Mouse (Mus musculus) Patski (cell line): ENCODE results near the gene Nav2. TPM values are rescaled to one million over a fixed set of nuclear protein-coding genes. Genes with fewer than 3 reads are reported as not detected.

Experiments
- ATAC-seq: fragments of 100-300 bp; one replicate; pipeline ENCODE4 v1.8.0; 2021
- CTCF ChIA-PET: fragments of 350-600 bp; sonication (Branson Sonifier 250); formaldehyde crosslinking; loops from one replicate; lab custom pipeline; 2022; ENCODE audit warnings: inconsistent platforms; lab: Charles Lee
- POLR2A ChIA-PET: fragments of 350-600 bp; sonication (Branson Sonifier 250); formaldehyde crosslinking; loops from one replicate; lab custom pipeline; 2022; ENCODE audit warnings: antibody characterized with exemption, inconsistent platforms; lab: Charles Lee
- DNase-seq: peaks from one replicate; pipeline ENCODE4 v3.0.0-alpha.2; 2011; ENCODE audit warnings: low read depth, low spot score
- H3K27me3 ChIP-seq: fragments of 371-371 bp; one replicate; pipeline ENCODE4 v1.5.1; 2021
- CTCF ChIP-seq: fragments of 100-300 bp; IDR thresholded peaks from one replicate; pipeline ENCODE4 v1.5.1; 2021
- in situ Hi-C: fragments of 300-500 bp; cut with MboI; formaldehyde crosslinking; loops from 3 replicates; pipeline ENCODE4 v1.11.1; 2018; ENCODE audit warnings: low pct_unique_long_range_greater_than_20kb, mixed read lengths
- polyA plus RNA-seq: library from polyadenylated mRNA; unstranded; gene quantifications from one replicate; pipeline ENCODE4 v1.2.3, GENCODE M21; 2021

Nav2 gene
- polyA plus RNA-seq, 1 experiment from 2014 or later, result 13.3 TPM

DNA sequence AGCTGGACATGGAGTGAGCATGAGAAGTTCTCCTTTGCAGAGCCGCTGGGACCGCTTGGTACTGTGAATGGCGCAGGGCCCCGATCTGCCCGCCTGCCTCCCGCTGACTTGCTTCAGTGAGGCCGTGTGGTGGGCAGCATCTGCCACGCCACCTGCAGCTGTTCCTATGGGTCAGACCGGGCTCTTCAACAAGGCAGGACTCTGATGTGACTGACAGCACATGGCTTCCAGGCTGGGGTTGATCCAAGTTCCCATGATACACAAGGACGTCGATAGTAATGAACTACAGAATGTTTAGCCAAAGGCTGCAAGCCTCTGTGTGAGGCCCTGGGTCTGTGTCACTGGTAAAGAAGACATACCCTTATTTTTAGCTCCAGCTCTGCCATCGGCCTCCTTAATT, 507.2 kb downstream of the Nav2 start:
- TF ChIP-seq CTCF, result no peak
- no peaks in the 10 kb centered on the region for H3K27me3 ChIP-seq
- no peak for ATAC-seq
- in situ Hi-C loops, result no loop called here
- CTCF ChIA-PET, result interaction anchor here (1.5 to 1.9 kb wide), 2 partner anchors 10 to 16 kb away, joined by 3 to 5 read pairs; no protein-coding TSS in a partner anchor
- DNase-seq, result no peak
- POLR2A ChIA-PET, result interaction anchor here (0.6 kb wide), 1 partner anchor 247 kb away, joined by 3 read pairs; no protein-coding TSS in a partner anchor

- H3K27me3 ChIP-seq, result no peaks in the 10 kb centered on the region
- in situ Hi-C loops, result no loop called here
- ATAC-seq, result no peak
- TF ChIP-seq CTCF, result no peak
- DNase-seq, result no peak
- ChIA-PET CTCF (no interaction called here), POLR2A (interaction anchor here (0.6 kb wide), 1 partner anchor 654 kb away, joined by 3 read pairs; no protein-coding TSS in a partner anchor)
Observed at GRCm38 (mm10) chr7:49418841-49419240, 510.3 kb downstream of the Nav2 start.

- in situ Hi-C loops, result loop anchor here (10.0 kb wide), 1 partner anchor 665 kb away; no protein-coding TSS in a partner anchor
- no peak for TF ChIP-seq CTCF
- ATAC-seq (no peak), DNase-seq (no peak)
- no peaks in the 10 kb centered on the region for H3K27me3 ChIP-seq
- CTCF ChIA-PET, result interaction anchor here (1.1 kb wide), 1 partner anchor 10 kb away, joined by 3 read pairs; no protein-coding TSS in a partner anchor
- POLR2A ChIA-PET, result no interaction called here
Observed at GRCm38 (mm10) chr7:49420139-49420802, 511.8 kb downstream of the Nav2 start.

DNA sequence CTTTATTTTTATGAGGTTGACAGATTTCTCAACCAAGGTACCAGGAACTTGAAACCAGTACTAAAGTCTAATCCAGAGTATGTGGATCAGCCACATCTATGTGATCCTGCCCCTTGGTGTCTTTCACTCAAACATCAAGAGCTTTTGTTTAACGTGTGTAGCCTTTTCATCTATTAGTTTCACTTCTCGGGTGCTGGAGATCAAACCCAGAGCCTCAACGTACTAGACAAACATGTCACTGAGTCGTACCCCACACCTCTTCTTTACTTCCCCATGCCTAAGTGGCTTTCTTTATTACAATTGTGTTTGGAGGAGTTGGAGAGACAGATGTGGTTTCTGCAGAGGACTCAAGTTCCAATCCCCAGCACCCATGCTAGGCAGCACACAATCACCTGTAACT, 512.7 kb downstream of the Nav2 start:
- CTCF ChIA-PET, result no interaction called here
- no peak for TF ChIP-seq CTCF
- no peaks in the 10 kb centered on the region for H3K27me3 ChIP-seq
- DNase-seq (no peak), ATAC-seq (no peak)
- in situ Hi-C loops, result loop anchor here (10.0 kb wide), 1 partner anchor 666 kb away; no protein-coding TSS in a partner anchor
- POLR2A ChIA-PET, result no interaction called here

DNA sequence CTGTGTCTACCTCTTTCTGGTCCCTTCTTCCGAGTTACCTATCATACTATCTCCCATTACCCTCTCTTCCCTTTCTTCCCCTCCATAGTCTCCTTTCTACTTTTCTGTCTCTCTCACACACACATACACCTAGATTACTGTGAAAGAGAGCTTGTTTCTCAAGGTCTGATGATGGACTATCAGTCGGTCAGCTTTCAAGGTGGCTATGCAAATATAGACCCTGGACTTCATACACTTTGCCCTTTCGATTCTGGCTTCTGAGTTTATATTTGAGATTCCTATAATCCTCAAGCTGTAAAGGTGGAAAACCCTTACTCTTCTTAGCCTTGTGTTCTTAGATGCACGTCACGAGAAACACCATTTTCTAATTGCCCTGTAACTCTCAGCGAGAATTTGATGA, 515.4 kb downstream of the Nav2 start:
- no peak for TF ChIP-seq CTCF
- ChIA-PET CTCF (interaction anchor here (0.6 to 3.8 kb wide), 7 partner anchors 10 to 297 kb away, joined by 3 to 28 read pairs (median 4); no protein-coding TSS in a partner anchor), POLR2A (no interaction called here)
- no peak for ATAC-seq
- in situ Hi-C loops, result loop anchor here (10.0 kb wide), 1 partner anchor 669 kb away; no protein-coding TSS in a partner anchor
- DNase-seq, result no peak
- no peaks in the 10 kb centered on the region for H3K27me3 ChIP-seq

- H3K27me3 ChIP-seq, result no peaks in the 10 kb centered on the region
- in situ Hi-C loops, result loop anchor here (5.0 to 10.0 kb wide), 3 partner anchors 154 to 671 kb away; no protein-coding TSS in a partner anchor
- POLR2A ChIA-PET, result interaction anchor here (1.2 kb wide), 1 partner anchor 153 kb away, joined by 3 read pairs; no protein-coding TSS in a partner anchor
- TF ChIP-seq CTCF, result peak; percentile 75
- DNase-seq, result no peak
- CTCF ChIA-PET, result interaction anchor here (0.7 to 3.8 kb wide), 12 partner anchors 9 to 299 kb away, joined by 3 to 28 read pairs (median 4); no protein-coding TSS in a partner anchor
- no peak for ATAC-seq
Observed at GRCm38 (mm10) chr7:49426060-49426459, 517.5 kb downstream of the Nav2 start.

GRCm38 (mm10) chr7:49427843-49428242, 519.3 kb downstream of the Nav2 start:
- in situ Hi-C loops, result loop anchor here (5.0 to 10.0 kb wide), 3 partner anchors 156 to 673 kb away; no protein-coding TSS in a partner anchor
- ChIA-PET CTCF (interaction anchor here (1.8 kb wide), 1 partner anchor 28 kb away, joined by 3 read pairs; no protein-coding TSS in a partner anchor), POLR2A (no interaction called here)
- DNase-seq (no peak), ATAC-seq (no peak)
- TF ChIP-seq CTCF, result peak; percentile 71
- no peaks in the 10 kb centered on the region for H3K27me3 ChIP-seq

DNA sequence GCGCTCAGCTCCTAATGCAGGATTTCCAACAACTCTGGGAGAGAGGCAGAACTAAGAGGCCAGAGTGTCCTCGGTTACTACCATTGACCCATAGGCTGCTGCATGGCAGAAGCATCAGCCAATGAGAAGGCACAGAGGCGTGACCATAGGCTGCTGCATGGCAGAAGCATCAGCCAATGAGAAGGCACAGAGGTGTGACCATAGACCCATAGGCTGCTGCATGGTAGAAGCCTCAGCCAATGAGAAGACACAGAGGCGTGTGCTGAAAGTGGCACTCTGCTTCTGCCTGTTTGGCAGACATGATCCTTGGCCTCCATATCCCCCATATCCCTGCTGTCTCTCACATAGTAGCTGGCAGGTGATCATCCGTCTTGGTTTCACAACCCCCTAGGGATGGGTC, 520.4 kb downstream of the Nav2 start:
- in situ Hi-C loops, result loop anchor here (5.0 to 10.0 kb wide), 3 partner anchors 157 to 674 kb away; no protein-coding TSS in a partner anchor
- DNase-seq, result no peak
- CTCF ChIA-PET, result interaction anchor here (0.7 to 1.8 kb wide), 6 partner anchors 10 to 303 kb away, joined by 3 to 4 read pairs (median 3); no protein-coding TSS in a partner anchor

GRCm38 (mm10) chr7:49430808-49431207, 522.3 kb downstream of the Nav2 start:
- CTCF ChIA-PET, result no interaction called here
- POLR2A ChIA-PET, result no interaction called here
- ATAC-seq (no peak), DNase-seq (no peak)
- in situ Hi-C loops, result loop anchor here (10.0 kb wide), 1 partner anchor 536 kb away; no protein-coding TSS in a partner anchor
- TF ChIP-seq CTCF, result no peak
- H3K27me3 ChIP-seq, result no peaks in the 10 kb centered on the region

More for the DNA sequence above, 520.4 kb downstream of the Nav2 start:
- POLR2A ChIA-PET, result no interaction called here
- TF ChIP-seq CTCF, result no peak
- ATAC-seq, result no peak
- no peaks in the 10 kb centered on the region for H3K27me3 ChIP-seq

DNA sequence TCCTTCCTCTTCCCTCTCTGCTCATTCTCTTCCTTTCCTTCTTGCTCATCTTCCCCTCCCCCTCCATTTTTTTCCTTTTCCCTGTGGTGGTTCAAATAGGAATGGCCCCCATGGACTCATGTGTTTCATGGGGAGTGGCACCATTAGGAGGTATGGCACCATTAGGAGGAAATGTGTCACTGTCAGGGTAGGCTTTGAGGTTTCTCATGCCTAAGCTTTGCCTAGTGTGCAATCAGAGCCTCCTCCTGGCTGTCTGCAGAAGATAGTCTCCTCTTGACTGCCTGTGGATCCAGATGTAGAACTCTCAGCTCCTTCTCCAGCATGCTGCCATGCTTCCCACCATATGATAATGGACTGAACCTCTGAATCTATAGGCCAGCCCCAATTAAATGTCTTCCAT, 525.4 kb downstream of the Nav2 start:
- DNase-seq, result no peak
- no peak for TF ChIP-seq CTCF
- H3K27me3 ChIP-seq, result no peaks in the 10 kb centered on the region
- CTCF ChIA-PET, result no interaction called here
- no peak for ATAC-seq
- POLR2A ChIA-PET, result no interaction called here
- in situ Hi-C loops, result loop anchor here (10.0 kb wide), 1 partner anchor 539 kb away; no protein-coding TSS in a partner anchor
